Mouse (Mus musculus) kidney, adult 2 months (tissue): ENCODE measurements around the gene Timm44.

ENCODE experiments used
- CTCF ChIP-seq: fragments of 200-500 bp; conservative IDR thresholded peaks from 2 replicates; pipeline ENCODE4 v1.5.1; 2011; ENCODE audit warnings: low read depth, mild to moderate bottlenecking, control low read depth, low read length, moderate library complexity, mixed read lengths; ENCODE audit not compliant: insufficient read depth, insufficient read length
- POLR2A ChIP-seq: fragments of 200-500 bp; IDR thresholded peaks from one replicate; pipeline ENCODE4 v1.6.1; 2011; ENCODE audit warnings: low read depth, low read length, control low read depth

DNA sequence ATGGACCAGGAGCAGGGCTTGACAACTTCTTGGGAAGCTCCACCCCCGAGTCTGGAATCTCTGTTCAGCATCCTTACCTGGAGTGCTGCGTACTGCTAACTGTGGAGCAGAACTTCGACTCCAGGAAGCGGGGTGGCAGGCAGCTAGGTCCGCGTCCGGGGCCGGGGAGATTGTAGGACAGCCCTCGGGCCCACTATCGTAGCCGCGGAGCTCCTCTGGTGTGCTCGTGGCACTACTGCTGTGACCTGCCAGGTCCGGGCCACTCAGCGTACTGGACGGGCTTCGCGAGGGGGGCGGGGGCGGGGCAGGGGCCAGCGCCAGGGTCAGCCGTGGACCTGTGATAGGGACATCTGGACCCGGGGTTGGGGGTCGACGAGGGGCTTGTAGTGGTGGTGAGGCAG, 62.9 kb downstream of the Timm44 start:
- TF ChIP-seq CTCF (no peak), POLR2A (no peak)
